Mouse (Mus musculus) naive thymus-derived CD4-positive, alpha-beta T cell, adult 2 months (primary cell): ENCODE data around the gene Nptx2.

Experiments used
- DNase-seq: peaks from one replicate; pipeline ENCODE4 v3.0.0-alpha.2; 2011; ENCODE audit warnings: low read depth

Gene Nptx2

DNA sequence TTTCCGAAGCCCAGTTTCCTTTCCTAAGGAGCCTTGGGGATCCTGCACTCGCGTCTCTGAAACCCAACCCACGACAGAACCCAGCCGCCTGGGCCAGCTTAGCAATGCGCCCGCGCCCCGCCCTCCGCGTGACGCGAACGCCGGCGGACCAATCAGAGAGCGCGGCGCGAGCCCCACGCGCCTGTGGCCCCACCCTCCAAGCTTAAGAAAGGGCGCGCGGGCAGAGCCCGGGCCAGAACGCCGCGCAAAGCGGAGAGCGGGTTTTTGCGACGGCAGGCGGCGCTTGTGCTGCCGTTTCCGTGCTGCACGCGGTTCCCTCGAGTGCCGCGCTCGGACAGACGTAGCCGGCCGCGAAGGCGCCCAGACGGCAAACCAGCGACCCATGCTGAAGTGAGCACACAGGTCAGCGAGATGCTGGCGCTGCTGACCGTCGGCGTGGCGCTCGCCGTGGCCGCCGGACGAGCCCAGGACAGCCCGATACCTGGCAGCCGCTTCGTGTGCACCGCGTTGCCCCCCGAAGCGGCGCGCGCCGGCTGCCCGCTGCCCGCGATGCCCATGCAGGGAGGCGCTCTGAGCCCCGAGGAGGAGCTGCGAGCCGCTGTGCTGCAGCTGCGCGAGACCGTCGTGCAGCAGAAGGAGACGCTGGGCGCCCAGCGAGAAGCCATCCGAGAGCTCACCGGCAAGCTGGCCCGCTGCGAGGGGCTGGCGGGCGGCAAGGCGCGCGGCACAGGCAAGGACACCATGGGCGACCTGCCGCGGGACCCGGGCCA, at the start of gene Nptx2:
Gene Nptx2, plus strand, starts transcription at position 250 of the 770 bp plus-strand sequence.
- no peak for DNase-seq

GRCm38 (mm10) chr5:144496481-144496880, 49.2 kb upstream of the Nptx2 start:
- no peak for DNase-seq

- no peak for DNase-seq
These were observed 41.5 kb upstream of the Nptx2 start for GRCm38 (mm10) chr5:144504239-144504638.

GRCm38 (mm10) chr5:144505731-144506130, 40.0 kb upstream of the Nptx2 start:
- no peak for DNase-seq

GRCm38 (mm10) chr5:144506156-144506555, 39.5 kb upstream of the Nptx2 start:
- no peak for DNase-seq

- no peak for DNase-seq
These were observed 38.8 kb upstream of the Nptx2 start for GRCm38 (mm10) chr5:144506689-144507552.

DNA sequence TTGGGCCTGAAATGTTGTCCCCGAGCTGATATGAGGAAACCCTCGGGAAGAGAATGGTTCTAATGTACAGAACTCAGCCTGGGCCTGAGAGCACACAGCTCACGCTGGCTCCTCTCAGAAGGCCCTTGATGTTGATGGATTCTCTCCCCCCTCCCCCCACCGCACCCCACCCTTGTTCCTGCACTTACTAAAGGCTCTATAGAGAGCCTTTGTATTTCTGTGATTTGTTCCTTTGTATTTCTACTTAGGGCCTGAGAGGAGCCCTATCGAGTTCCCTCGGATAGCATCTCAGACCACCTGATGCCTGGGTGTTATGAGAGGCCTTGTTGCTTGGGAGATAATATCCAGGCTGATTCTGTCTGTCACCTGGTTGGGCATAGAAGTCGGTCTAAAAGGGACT, 36.3 kb upstream of the Nptx2 start:
- DNase-seq = no peak

- no peak for DNase-seq
These were observed 31.0 kb upstream of the Nptx2 start for GRCm38 (mm10) chr5:144514738-144515137.

DNA sequence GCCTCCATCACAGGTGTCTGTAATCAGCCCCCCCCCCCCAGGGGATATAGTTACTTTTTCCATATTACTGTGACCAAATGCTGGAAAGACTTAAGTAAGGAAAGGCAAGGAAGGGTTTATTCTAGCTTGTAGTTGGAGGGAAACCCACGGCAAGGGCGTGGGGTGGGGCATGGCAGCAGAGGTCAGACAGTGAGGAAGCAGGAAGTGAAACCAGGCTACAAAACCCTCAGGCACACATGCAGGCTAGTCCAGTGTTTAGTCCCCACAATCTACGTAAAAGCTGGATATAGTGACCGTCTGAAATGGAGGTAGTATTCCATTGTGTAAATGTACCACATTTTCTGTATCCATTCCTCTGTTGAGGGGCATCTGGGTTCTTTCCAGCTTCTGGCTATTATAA, 30.5 kb upstream of the Nptx2 start:
- DNase-seq = no peak

GRCm38 (mm10) chr5:144520096-144520495, 25.6 kb upstream of the Nptx2 start:
- no peak for DNase-seq

- DNase-seq = no peak
These were observed 20.9 kb upstream of the Nptx2 start for GRCm38 (mm10) chr5:144524774-144525173.

GRCm38 (mm10) chr5:144529123-144529522, 16.6 kb upstream of the Nptx2 start:
- no peak for DNase-seq

GRCm38 (mm10) chr5:144542711-144543308, 2.9 kb upstream of the Nptx2 start:
- DNase-seq = no peak

- no peak for DNase-seq
These were observed 807 bp downstream of the Nptx2 start for GRCm38 (mm10) chr5:144546423-144546995.

DNA sequence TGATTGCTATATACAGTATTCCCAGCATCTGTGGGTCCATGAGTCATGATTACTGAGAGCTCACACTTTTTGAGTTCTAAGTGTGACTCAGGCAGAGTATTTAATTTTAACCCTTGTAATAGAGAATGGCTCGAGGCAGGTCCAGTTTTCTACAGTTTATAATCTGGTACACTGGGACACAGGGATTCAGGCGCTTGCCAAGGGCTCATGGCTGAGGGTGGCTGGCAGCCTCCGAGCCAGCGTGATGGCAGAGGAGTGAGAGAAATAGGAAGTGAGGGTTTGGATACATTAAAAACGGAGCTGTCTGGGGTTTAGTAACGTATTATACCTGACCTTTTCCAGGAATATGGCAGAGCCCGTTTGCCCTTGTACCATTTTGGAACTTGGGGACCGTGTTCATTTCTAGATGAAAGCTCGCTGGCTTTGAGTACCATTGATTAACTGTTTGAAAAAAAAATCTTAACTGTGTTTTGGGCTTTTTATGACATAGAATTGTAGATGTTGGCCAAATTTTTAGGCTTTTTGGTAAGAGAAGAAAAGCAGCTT, 1.7 kb downstream of the Nptx2 start:
- no peak for DNase-seq

- no peak for DNase-seq
These were observed 2.5 kb downstream of the Nptx2 start for GRCm38 (mm10) chr5:144548079-144548631.

DNA sequence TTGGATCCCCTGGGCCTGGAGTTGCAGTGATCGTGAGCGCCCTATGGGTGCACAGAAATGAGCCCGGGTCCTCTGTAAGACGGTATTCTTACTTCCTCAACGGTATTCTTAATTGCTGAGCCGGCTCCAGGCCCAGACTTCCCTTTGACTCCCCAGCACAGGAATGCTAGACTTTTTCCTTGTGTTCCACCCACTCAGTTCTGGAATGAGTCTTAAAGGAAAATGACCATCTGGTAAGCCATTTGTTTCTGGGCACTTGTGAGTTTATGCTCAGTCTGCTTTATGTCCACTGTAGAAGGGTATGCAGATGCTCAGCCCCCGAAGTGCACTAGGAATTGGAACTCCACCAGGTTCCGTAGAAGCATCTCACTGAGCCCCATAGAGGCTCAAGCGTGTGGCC, 4.3 kb downstream of the Nptx2 start:
- DNase-seq = no peak

- DNase-seq = no peak
These were observed 5.0 kb downstream of the Nptx2 start for GRCm38 (mm10) chr5:144550622-144551137.

DNA sequence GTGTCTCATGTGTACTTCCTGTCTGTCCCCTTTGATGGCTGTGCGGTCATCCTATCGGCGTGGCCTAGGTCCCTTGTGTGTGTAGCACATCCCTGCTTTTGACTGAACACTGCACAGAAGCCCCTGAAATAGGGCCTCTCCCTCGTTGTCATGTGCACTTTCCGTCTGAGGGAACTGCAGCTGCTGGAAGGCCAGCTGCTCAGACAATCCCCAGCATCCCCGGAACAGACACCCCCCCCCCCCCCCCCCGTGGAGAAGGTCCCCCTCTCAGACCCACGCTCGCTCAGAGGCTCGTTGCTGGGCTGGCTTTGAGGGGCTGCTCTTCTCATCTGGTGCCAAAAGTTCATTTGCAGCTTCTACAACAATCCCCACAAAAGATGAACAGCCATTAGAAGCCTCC, 11.0 kb downstream of the Nptx2 start:
- no peak for DNase-seq

GRCm38 (mm10) chr5:144557363-144557762, 11.7 kb downstream of the Nptx2 start:
- no peak for DNase-seq

GRCm38 (mm10) chr5:144558481-144558880, 12.8 kb downstream of the Nptx2 start:
- DNase-seq = no peak

DNA sequence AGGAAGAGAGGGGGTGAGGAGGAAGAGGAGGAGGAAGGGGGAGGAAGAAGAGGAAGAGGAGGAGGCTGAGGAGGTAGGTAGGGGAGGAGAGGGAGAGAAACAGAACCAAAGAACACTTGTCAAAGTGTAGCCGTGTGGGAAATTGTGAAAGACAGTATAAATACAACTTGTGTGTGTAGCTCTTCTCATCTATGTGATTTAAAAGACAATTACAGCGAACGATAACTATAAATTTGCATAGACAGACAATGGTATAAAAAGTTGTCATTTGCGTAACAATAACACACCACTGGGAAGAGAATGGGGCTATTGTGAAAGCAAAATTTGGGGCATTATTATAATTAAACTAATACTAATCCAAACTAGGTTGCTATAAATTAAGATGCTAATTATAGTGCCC, 20.0 kb downstream of the Nptx2 start:
- DNase-seq = no peak
